Mouse (Mus musculus) myocyte (in vitro differentiated cells): ENCODE data around the gene Mrpl45.

Source experiments
- MYOD1 ChIP-seq, 3 experiments: IDR thresholded peaks; one replicate each; pipeline ENCODE4 v1.6.1; 2011; ENCODE audit warnings: control low read depth in 2 of 3, low read depth in 2 of 3, mild to moderate bottlenecking in 2 of 3, moderate library complexity in 1 of 3; ENCODE audit not compliant: insufficient read length in 2 of 3, control insufficient read depth in 1 of 3
- POLR2A ChIP-seq: IDR thresholded peaks from one replicate; pipeline ENCODE4 v1.6.1; 2011; ENCODE audit warnings: low read depth, mild to moderate bottlenecking, control low read depth, moderate library complexity; ENCODE audit not compliant: insufficient read length
- SRF ChIP-seq: IDR thresholded peaks from one replicate; pipeline ENCODE4 v1.6.1; 2011; ENCODE audit warnings: low read depth; ENCODE audit not compliant: control insufficient read depth, insufficient read length

- TF ChIP-seq POLR2A (no peak), MYOD1 (IDR thresholded peaks at IDR 0.05; ENCODE audit: control insufficient read depth in 1 of 3, insufficient read length in 2 of 3, low read depth in 2 of 3) (peak in 2 of 3 experiments; percentile 55 to 61), SRF (no peak)
Measured at GRCm38 (mm10) chr11:97346383-97346782, 30.9 kb downstream of the Mrpl45 start.
